Mouse (Mus musculus): ENCODE results near the gene Diexf.

GRCm38 (mm10) chr1:193129321-193129720, 751 bp downstream of the Diexf start:
- TF ChIP-seq CTCF (IDR thresholded peaks at IDR 0.05; ENCODE audit: borderline replicate concordance, insufficient read depth, low read length) (no peak), POLR2A (IDR thresholded peaks at IDR 0.05; ENCODE audit: low read depth, low read length) (no peak)

Measured in embryonic fibroblast, embryonic 13.5 days (primary cell).